Mouse (Mus musculus) forebrain, embryonic 11.5 days (tissue): ENCODE measurements at regions not wholly inside any gene's neighbourhood (a gene's known extent, or its start where the extent isn't known, plus 50 kb on each side); places are given as distances from the start of the nearest gene placed in this dataset.

Experiments used
- ATAC-seq: fragments of 200-750 bp; cut with Nextera tagmentation; replicated peaks from 2 replicates; pipeline ENCODE4 v1.8.0; 2017; ENCODE audit warnings: moderate TSS enrichment; ENCODE audit not compliant: low FRiP score
- DNase-seq: peaks from one replicate; pipeline ENCODE4 v3.0.0-alpha.2; 2017; ENCODE audit warnings: low spot score
- H3K27ac ChIP-seq: fragments of 300-500 bp; sonication (generic); 2 replicates; pipeline ENCODE4 v1.5.1; 2014; ENCODE audit warnings: low read depth, low read length
- H3K27me3 ChIP-seq: fragments of 300-500 bp; sonication (generic); 2 replicates; pipeline ENCODE4 v1.6.1; 2014; ENCODE audit warnings: mild to moderate bottlenecking, low read length, mixed read lengths; ENCODE audit not compliant: control insufficient read depth, insufficient read depth
- H3K36me3 ChIP-seq: fragments of 300-500 bp; sonication (generic); 2 replicates; pipeline ENCODE4 v1.6.1; 2014; ENCODE audit warnings: mild to moderate bottlenecking, low read length, moderate library complexity, mixed read lengths; ENCODE audit not compliant: control insufficient read depth, insufficient read depth
- H3K4me1 ChIP-seq: fragments of 300-500 bp; sonication (generic); replicated peaks from 2 replicates; pipeline ENCODE4 v1.6.1; 2014; ENCODE audit warnings: low read length, mixed read lengths; ENCODE audit not compliant: control insufficient read depth, insufficient read depth
- H3K4me2 ChIP-seq: fragments of 300-500 bp; sonication (generic); 2 replicates; pipeline ENCODE4 v1.6.1; 2014; ENCODE audit warnings: low read depth, mild to moderate bottlenecking, low read length, moderate library complexity, mixed read lengths; ENCODE audit not compliant: severe bottlenecking
- H3K4me3 ChIP-seq: fragments of 300-500 bp; sonication (generic); 2 replicates; pipeline ENCODE4 v1.5.1; 2014; ENCODE audit warnings: low read depth, low read length
- H3K9ac ChIP-seq: fragments of 300-500 bp; sonication (generic); 2 replicates; pipeline ENCODE4 v1.6.1; 2014; ENCODE audit warnings: low read length
- H3K9me3 ChIP-seq: fragments of 300-500 bp; sonication (generic); 2 replicates; pipeline ENCODE4 v1.6.1; 2016; ENCODE audit warnings: low read length, mixed read lengths; ENCODE audit not compliant: control insufficient read depth
- WGBS: fragments of 180-500 bp; shearing (Covaris S2); extraction: QIAGEN DNeasy Blood & Tissue Kit; methylation state at CpG from one replicate; pipeline ENCODE4 v1.1.7; 2014; 5-methylcytosine and 5-hydroxymethylcytosine counted together

GRCm38 (mm10) chr14:105584632-105585031 is 312.0 kb downstream of the Spry2 start:
- no peaks in the 10 kb centered on the region for H3K27me3 ChIP-seq
- no peak overlapping the region for H3K4me3 ChIP-seq
- DNase-seq (no peak), ATAC-seq (no peak)
- H3K9me3 ChIP-seq = no peaks in the 10 kb centered on the region
- H3K27ac ChIP-seq = no peak overlapping the region
- H3K36me3 ChIP-seq = no peaks in the 10 kb centered on the region
- H3K4me1 ChIP-seq = peaks cover 6% of the 10 kb centered on the region; the same call in 1 of the 2 replicates
- no peak overlapping the region for H3K4me2 ChIP-seq
- WGBS = 60% methylated on average over 3 of the region's 3 CpGs
- H3K9ac ChIP-seq = no peak overlapping the region

DNA sequence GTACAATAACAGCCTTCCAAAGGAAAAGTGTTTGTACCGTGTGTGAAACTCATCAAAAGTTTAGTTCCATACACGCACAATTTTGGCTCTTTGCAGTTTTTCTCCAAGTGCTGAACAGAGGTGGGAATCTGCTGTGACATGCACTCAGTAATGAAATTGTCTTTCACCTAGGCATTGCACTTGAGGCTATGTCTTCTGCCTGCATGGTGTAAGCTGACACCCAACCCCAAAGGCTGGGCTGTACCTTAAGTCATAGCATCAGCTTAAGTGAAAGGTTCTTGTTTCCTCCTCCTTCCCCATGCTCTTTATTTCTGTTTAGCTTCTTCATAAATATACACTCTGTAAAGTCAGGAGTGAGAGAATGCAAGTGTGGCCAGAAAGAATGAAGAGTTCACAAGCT is 313.1 kb downstream of the Spry2 start:
- no peak for DNase-seq
- 92% methylated on average over 2 of the region's 2 CpGs for WGBS
- no peak overlapping the region for H3K4me2 ChIP-seq
- peaks cover 4% of the 10 kb centered on the region; the same call in 1 of the 2 replicates for H3K4me1 ChIP-seq
- H3K36me3 ChIP-seq = no peaks in the 10 kb centered on the region
- no peaks in the 10 kb centered on the region for H3K9me3 ChIP-seq
- H3K4me3 ChIP-seq = no peak overlapping the region
- no peak overlapping the region for H3K27ac ChIP-seq
- ATAC-seq = no peak
- no peak overlapping the region for H3K9ac ChIP-seq
- H3K27me3 ChIP-seq = no peaks in the 10 kb centered on the region

- Histone ChIP-seq H3K36me3 (no peaks in the 10 kb centered on the region), H3K4me3 (no peak overlapping the region), H3K9me3 (no peaks in the 10 kb centered on the region), H3K9ac (no peak overlapping the region), H3K4me1 (0 out of 2 replicates have a peak, but pooled peaks cover 4% of the 10 kb centered on the region), H3K4me2 (no peak overlapping the region), H3K27ac (no peak overlapping the region), H3K27me3 (no peaks in the 10 kb centered on the region)
- no peak for ATAC-seq
- WGBS = 69% methylated on average over 4 of the region's 4 CpGs
- DNase-seq = no peak
Observed at GRCm38 (mm10) chr14:105576266-105576665, 317.9 kb downstream of the Ndfip2 start.

DNA sequence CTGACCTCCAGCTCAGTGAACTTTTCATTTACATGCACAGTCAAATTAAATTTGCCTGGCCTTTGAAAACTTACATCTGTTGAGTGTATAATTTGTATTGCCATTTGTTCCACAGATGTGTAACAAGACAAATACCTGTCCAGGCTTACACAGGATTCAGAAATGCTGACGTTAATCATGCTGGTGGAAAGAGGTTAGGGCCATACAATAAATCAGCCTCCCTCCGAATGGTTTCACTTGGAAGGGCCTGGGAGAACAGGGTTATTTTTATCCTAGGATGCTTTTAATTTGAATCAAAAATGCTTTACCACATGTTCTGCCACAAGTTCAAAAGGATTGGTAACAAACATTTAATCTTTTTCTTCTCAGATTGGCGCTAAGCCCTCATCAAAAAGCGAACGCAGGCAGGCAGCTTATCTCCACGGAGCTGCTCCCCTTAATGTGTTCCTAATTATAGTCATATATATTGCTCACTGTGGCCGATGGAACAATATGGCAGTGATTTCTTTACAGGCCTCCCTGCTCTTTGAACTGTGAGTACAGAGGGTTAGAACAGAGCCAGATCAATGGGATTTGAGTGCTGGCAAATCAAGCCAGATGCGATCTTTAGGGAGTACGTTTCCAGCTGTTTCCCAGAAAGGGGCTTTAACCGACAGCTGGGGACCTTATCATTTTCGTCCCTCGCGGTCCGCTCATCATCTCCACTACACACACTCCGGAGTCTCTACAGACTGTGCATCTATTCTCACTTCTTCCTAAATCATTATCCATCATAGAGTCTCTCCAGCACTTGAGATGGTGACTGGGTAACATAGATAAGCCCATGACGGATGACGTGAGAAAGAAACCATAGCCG is 313.9 kb downstream of the Ndfip2 start:
- no peak overlapping the region for H3K9ac ChIP-seq
- 39% methylated on average over 18 of the region's 18 CpGs for WGBS

GRCm38 (mm10) chr14:105570156-105570555 is 311.8 kb downstream of the Ndfip2 start:
- Histone ChIP-seq H3K27ac (no peak overlapping the region), H3K9me3 (no peaks in the 10 kb centered on the region), H3K4me3 (no peak overlapping the region), H3K9ac (no peak overlapping the region), H3K4me2 (no peak overlapping the region), H3K36me3 (no peaks in the 10 kb centered on the region), H3K27me3 (no peaks in the 10 kb centered on the region), H3K4me1 (0 out of 2 replicates have a peak, but pooled peaks cover 4% of the 10 kb centered on the region)
- ATAC-seq = no peak
- 62% methylated on average over 6 of the region's 6 CpGs for WGBS
- no peak for DNase-seq

More for the DNA sequence above, 313.9 kb downstream of the Ndfip2 start:
- H3K4me2 ChIP-seq = no peak overlapping the region
- ATAC-seq (0 out of 2 replicates have a peak, but pooled peaks have one; percentile 61), DNase-seq (no peak)
- no peak overlapping the region for H3K4me3 ChIP-seq
- no peaks in the 10 kb centered on the region for H3K27me3 ChIP-seq
- H3K36me3 ChIP-seq = no peaks in the 10 kb centered on the region
- no peaks in the 10 kb centered on the region for H3K9me3 ChIP-seq
- 0 out of 2 replicates have a peak, but pooled peaks cover 4% of the 10 kb centered on the region for H3K4me1 ChIP-seq
- H3K27ac ChIP-seq = no peak overlapping the region

GRCm38 (mm10) chr14:105565827-105566226 is 307.5 kb downstream of the Ndfip2 start:
- Histone ChIP-seq H3K36me3 (no peaks in the 10 kb centered on the region), H3K4me1 (no peaks in the 10 kb centered on the region), H3K27ac (no peak overlapping the region), H3K9ac (no peak overlapping the region), H3K4me3 (no peak overlapping the region), H3K9me3 (no peaks in the 10 kb centered on the region), H3K4me2 (no peak overlapping the region), H3K27me3 (no peaks in the 10 kb centered on the region)
- DNase-seq = no peak
- no peak for ATAC-seq
- 92% methylated on average over 16 of the region's 16 CpGs for WGBS

GRCm38 (mm10) chr14:105562843-105563242 is 304.5 kb downstream of the Ndfip2 start:
- Histone ChIP-seq H3K4me3 (no peak overlapping the region), H3K9ac (no peak overlapping the region), H3K27me3 (no peaks in the 10 kb centered on the region), H3K27ac (no peak overlapping the region), H3K4me1 (no peaks in the 10 kb centered on the region), H3K9me3 (no peaks in the 10 kb centered on the region), H3K4me2 (no peak overlapping the region), H3K36me3 (no peaks in the 10 kb centered on the region)
- DNase-seq (no peak), ATAC-seq (no peak)
- WGBS = 93% methylated on average over 2 of the region's 2 CpGs

DNA sequence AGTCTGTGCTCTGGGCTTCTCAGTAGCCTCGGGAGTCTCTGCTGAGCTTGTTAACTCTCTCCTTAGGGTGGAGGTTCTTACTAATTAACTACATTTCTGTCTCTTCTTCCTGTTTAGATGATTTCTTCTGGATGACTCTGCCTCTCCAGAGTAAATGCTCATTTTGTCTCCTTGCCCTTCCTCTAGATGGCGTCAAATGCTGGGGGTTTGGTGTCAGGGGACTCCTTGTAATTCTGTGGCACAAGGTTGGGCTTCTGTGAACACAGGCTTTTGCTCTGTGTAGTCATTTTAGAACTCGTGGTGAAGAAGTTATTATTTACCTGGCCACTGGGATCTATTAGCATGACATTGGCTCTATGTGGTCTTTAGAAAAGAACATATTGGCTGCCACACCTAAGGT is 298.4 kb downstream of the Ndfip2 start:
- H3K36me3 ChIP-seq = no peaks in the 10 kb centered on the region
- DNase-seq = no peak
- no peak overlapping the region for H3K4me3 ChIP-seq
- ATAC-seq = no peak
- no peak overlapping the region for H3K9ac ChIP-seq
- H3K27me3 ChIP-seq = no peaks in the 10 kb centered on the region
- 79% methylated on average over 3 of the region's 3 CpGs for whole genome bisulfite sequencing
- H3K4me1 ChIP-seq = no peaks in the 10 kb centered on the region
- H3K27ac ChIP-seq = no peak overlapping the region
- no peak overlapping the region for H3K4me2 ChIP-seq
- H3K9me3 ChIP-seq = no peaks in the 10 kb centered on the region

DNA sequence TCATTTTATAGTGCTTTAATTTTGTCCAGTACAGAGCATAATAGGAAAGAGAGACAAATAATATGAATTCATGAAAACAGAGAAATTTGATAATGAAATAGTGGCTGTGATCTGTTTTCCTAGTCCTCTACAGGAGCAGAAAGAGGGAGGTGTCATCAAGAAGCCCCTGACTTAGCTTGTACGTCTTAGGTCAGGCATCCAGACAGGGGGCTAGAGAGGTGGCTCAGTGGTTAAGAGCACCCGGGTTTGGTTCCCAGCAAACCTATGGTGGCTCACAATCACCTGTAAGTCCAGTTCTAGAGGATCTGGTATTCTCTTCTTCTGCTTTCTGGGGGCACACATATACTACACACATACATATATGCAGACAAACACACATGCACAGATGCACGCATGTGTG is 285.7 kb downstream of the Ndfip2 start:
- Histone ChIP-seq H3K4me2 (no peak overlapping the region), H3K4me1 (no peaks in the 10 kb centered on the region; the same call in none of the 2 replicates), H3K9me3 (no peaks in the 10 kb centered on the region), H3K9ac (no peak overlapping the region), H3K36me3 (no peaks in the 10 kb centered on the region), H3K4me3 (no peak overlapping the region), H3K27me3 (no peaks in the 10 kb centered on the region), H3K27ac (no peak overlapping the region)
- ATAC-seq = no peak
- DNase-seq = no peak
- 80% methylated on average over 3 of the region's 3 CpGs for WGBS
